Mouse (Mus musculus) embryonic fibroblast, embryonic 13.5 days (primary cell): Measurements from ENCODE around the gene Acsf2.

Source experiments
- CTCF ChIP-seq: IDR thresholded peaks from 2 replicates; pipeline ENCODE4 v1.5.1; 2011; ENCODE audit warnings: mild to moderate bottlenecking, control low read depth, low read length, moderate library complexity, borderline replicate concordance; ENCODE audit not compliant: insufficient read depth
- POLR2A ChIP-seq: IDR thresholded peaks from 2 replicates; pipeline ENCODE4 v1.6.1; 2011; ENCODE audit warnings: low read depth, mild to moderate bottlenecking, control low read depth, low read length, moderate library complexity

DNA sequence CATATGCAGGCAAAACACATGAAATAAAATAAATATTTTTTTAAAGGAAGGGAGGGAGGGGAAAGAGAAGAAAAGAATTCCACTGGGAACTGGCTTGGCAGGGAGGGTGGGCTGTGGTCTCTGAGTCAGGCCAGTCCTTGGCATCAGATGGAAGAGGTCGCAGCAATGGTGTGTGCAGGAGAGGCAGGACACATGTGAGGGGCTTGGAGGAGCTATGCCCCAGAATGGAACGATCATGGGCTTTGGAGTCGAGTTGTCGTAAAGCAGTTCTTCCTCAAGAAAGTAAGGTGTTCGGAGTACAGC is 51.3 kb downstream of the Acsf2 start:
- TF ChIP-seq CTCF = no peak
- no peak for TF ChIP-seq POLR2A
